Mouse (Mus musculus): ENCODE data around the gene Six2.

Gene Six2

DNA sequence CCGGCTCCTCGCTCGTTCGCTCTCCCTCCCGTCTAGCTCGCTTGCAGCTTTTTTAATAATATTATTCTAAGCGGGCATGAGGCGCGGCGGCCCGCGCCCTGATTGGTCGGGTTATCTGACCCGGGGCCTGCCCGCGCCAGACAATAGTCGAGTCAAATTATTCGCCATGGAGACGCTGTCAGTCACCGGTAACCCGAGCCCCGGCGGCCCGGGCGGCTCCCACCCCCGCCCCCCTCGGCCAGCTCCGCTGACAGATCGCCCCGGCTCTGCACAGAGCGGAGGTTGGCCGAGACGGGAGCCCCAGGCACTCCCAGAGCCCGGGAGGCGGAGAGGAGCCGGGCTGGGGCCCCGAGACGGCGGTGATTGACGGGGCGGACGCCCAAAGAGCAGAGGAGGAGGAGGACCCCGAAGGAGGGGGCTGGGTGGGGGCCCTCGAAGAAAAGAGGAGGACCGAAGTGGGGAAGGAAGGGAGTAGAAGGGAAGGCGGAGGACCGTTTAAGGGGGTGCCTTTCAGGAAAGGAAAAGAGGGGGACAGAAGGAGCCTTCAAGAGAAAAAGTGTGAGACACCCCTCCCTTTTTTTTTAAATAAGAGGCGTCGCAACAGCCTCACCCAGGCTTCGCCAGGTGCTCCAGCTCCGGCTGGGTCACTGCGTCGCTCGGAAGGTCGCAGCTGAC, at the start of gene Six2:
Gene Six2 (minus strand): TSS at position 39 of the 675 bp plus-strand sequence.
- no peak for DNase-seq (ENCODE audit: low spot score in 2 of 2)

- DNase-seq (ENCODE audit: low spot score in 2 of 2), result no peak
Observed at GRCm38 (mm10) chr17:85737090-85737780, 49.2 kb upstream of the Six2 start.

DNA sequence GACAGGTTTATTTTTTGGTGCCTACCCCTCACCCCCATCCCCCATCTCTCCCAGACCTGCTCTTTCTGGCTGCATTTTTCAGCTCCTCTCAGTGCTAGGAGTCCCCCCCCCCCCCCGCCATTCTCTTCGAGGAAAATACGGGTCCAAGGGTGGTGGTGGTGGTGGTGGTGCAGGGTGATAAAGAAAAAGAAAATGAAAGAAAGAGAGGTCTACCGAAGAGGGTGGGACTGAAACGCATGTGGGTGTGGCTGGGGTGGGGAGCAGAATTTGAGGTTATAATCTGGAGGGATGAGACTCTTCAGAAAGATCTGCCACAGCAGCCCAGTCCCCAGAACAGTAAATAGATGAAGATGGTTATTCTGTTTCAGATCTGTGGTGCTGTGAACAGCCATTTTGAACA, 43.3 kb upstream of the Six2 start:
- no peak for DNase-seq (ENCODE audit: low spot score in 2 of 2)

DNA sequence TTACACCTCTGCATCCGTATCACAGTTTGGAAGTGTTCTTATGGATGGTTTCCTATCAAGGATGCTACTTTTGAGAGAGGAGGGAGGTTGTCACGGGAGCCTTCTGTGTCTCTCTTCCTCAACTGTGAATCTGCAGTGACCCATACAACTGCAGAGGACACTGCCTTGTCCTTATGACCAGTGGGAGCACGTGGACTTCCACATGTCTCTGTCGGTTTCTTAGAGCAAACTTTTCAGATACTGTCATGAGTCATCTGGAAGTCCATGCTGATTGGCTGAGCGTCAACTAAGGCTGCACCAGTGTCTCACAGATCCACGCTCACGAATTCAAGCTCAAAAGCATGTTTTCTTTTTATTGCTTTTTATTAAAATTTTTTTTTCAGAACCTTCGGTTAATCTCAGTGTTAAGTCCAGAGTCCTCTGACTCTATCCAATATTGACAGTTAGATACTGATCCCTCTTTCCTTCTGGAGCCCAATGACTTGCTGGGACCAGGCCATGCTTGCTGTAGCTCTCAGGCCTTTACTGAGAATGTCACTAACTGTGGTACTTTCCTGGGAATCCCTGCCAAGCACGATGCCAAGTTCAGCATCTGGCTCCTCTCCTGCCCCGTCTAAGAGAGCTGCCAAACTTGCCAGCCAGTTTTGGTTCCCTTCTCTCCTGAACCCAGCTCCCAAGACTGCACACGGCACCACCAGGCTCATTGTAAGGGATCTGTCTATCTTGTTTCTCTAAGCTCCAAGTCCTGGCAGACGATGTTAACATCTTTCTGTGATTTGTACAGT, 42.3 kb upstream of the Six2 start:
- no peak for DNase-seq (ENCODE audit: low spot score in 2 of 2)

DNA sequence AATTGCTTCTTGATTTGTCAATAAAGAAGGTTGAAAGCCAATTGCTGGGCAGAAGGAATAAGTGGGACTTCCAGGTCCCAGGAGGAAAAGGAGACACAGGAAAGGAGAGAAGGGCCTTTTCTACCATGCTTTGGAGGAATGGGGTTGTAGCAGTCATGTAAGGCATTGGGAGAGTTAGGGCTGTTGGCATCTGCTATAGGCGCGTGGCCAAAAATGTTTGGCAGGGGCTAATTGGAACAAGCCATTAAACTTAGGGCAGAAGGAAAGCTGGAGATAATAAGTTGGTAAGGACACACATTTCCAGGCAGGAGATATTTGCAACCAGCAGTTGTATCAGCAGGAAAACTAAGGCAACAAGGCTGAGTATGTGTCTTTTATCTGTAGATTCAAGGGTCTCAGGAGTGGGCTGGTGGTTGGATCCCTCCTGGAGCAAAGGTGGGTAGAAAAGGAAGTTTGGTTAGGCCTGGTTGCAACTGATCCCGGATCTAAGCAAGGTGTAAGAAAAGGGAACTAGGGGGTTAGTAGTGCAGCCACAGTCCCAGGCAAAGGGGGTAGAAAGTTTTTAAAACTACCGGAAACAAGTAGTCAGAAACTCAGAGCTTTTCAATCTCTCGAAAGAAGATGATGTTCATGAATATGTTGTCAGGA, 40.1 kb upstream of the Six2 start:
- DNase-seq (ENCODE audit: low spot score in 2 of 2), result no peak

GRCm38 (mm10) chr17:85725988-85726387, 37.9 kb upstream of the Six2 start:
- DNase-seq (ENCODE audit: low spot score in 2 of 2), result no peak

DNA sequence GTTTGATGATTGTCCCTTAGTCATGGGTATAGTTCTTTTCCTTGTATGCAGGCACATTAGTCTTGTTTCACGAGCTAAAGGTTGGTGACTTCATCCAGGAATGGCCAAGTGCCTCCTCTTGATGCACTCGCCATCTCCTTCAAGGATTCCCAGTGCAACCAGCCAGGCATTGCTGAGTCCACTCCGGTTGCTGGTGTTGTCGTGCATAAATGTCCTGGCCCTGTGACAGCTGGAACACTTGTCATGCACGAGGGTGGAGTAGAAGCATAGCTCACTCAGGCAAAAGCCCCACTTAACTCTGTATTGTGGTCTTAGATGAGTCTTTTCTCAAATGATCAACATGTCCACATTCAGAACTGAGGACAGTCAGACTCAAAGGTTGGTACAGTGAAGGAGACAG, 35.1 kb upstream of the Six2 start:
- no peak for DNase-seq (ENCODE audit: low spot score in 2 of 2)

GRCm38 (mm10) chr17:85717266-85717665, 29.2 kb upstream of the Six2 start:
- DNase-seq (ENCODE audit: low spot score in 2 of 2), result no peak

- no peak for DNase-seq (ENCODE audit: low spot score in 2 of 2)
Observed at GRCm38 (mm10) chr17:85715784-85716183, 27.7 kb upstream of the Six2 start.

DNA sequence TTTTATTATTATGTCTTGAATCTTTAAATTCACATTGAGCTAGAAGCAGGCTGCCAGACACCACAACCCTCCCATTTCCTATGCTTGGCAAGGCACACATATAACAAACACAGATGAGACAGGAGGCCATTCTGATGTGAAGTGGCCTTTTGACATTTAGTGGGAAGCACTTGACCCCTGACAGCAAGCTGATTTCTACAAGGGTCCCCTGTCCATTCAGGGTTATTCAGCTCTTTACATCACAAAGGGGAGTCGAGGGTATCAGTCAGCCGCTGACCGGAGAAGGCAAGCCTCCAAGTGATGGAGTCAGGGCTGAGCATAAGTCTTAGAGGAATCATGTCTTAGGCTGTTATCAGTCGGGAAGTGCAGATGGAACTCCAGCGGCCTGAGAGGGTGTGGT, 26.3 kb upstream of the Six2 start:
- DNase-seq (ENCODE audit: low spot score in 2 of 2), result no peak

GRCm38 (mm10) chr17:85712874-85713273, 24.8 kb upstream of the Six2 start:
- no peak for DNase-seq (ENCODE audit: low spot score in 2 of 2)

DNA sequence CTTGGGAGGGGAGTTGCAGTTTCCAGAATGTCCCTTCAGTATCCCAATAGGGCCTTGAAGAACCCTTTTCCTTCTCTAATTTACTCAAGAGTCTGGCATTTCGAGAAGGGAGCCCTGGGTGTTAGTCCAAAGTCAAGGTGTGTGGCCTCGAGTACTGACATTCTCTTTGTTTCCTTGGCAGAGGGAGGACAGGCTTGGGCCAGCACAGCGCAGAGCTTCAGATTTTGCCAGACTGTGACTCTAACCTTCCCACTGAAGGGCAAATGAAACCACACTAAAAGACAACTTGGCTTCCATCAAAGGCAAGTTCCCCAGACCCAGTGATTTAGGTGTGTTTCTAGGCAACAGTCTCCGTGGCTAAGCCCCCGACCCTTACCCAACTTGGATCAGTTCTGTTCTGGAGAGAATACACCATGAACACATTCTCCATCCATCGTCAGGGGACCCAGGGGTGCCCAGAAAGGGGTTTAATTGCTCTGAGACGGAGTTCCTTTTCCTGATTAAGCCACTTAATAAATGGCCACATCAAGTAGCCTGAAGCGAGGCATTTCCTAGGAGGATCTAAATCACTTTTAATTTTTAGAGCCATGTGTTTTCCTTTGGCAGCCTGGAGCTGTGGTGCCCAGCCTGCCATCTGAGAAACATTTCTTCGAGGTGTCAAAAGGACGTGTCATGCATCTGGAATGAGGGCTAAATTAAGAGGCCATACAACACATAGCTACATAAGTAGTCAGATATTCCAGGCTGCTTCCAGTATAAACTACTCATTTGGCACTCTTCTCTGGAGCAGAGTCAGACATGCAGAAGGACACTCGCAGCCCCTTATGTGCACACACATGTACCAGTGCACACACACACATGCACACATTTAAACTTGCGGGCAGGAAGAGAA, 16.5 kb upstream of the Six2 start:
- no peak for DNase-seq (ENCODE audit: low spot score in 2 of 2)

- DNase-seq (ENCODE audit: low spot score in 2 of 2), result no peak
Observed at GRCm38 (mm10) chr17:85700028-85700427, 12.0 kb upstream of the Six2 start.

- DNase-seq (ENCODE audit: low spot score in 2 of 2), result no peak
Observed at GRCm38 (mm10) chr17:85698643-85699042, 10.6 kb upstream of the Six2 start.

GRCm38 (mm10) chr17:85697976-85698375, 9.9 kb upstream of the Six2 start:
- DNase-seq (ENCODE audit: low spot score in 2 of 2), result no peak

DNA sequence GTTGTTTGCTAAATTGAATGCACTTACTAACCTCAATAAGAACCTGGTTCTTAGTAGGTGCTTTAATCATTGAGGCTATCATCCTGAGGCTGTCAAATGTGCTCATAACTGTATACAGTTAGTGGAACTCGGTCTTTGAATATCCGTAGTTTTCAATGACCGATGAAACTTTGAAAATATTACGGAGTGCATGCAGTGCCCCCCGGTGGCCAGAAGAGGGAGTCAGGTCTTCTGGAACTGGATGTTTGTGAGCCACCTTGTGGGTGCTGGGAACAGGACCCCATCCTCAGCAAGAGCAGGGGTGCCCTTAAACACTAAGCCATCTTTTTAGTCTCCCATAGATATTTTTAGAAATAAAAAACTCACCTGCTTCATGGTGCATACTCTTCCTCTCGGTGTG, 6.4 kb upstream of the Six2 start:
- no peak for DNase-seq (ENCODE audit: low spot score in 2 of 2)

GRCm38 (mm10) chr17:85693101-85693500, 5.0 kb upstream of the Six2 start:
- no peak for DNase-seq (ENCODE audit: low spot score in 2 of 2)

- DNase-seq (ENCODE audit: low spot score in 2 of 2), result no peak
Observed at GRCm38 (mm10) chr17:85692594-85692993, 4.5 kb upstream of the Six2 start.

DNA sequence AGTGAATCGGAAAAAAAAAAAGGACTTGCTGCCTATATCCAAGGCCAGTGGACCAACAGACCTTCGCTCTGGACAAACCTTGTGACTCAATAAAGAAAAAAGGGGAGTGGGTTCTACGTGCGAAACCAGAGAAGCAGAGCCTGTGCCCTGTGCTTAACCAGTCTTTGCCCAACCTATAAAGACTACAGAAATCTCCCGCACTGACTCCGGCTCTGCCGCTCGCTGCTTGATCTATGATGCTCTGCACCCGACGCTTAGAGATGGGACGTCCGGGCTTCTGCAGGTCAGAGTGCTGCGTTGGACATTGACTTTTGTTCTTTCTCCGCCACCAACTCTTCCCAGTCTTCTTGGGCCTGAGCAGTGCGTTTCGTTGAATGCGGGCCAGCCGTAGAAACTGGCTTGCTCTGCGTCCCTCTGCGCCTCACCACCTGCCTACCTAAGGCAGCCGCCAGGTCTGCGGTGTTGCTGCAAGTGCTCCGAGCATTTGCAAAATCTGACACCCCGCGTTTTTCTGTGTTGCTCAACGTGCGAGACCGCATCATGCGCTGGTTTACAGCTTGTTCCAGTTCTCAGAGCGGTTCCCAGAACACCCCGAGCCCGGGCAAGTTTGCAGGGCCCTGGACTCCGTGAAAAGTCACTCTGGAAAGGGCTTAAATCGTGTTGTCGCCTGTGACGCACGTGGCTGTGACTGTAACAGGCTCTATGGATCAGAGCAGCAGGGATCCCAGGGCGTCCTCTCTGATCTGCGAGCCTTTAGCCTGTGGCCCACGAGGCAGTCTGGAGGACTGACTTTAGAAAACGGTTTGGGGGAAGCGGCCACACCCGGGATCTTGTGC, 3.8 kb upstream of the Six2 start:
- DNase-seq (ENCODE audit: low spot score in 2 of 2), result no peak

DNA sequence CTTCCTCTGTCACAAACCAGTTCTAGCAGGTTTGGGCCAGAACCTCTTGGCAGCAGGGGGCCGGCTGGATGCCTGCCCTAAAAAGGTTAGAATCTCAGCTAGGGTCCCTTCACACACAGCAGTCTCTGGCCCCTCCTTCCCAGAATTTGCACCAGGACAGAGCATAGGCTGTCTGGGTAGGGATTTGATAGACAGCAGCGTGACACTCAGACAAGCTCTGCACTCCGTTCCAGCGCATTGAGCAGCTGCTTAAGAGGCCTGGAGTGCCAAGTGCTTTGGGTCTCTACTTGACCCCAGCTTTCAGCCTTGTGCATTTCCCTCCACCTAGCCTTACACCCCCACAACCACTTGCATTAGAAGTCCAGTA, 2.9 kb upstream of the Six2 start:
- no peak for DNase-seq (ENCODE audit: low spot score in 2 of 2)
